Mouse (Mus musculus): ENCODE results near the gene Nup210l.

DNA sequence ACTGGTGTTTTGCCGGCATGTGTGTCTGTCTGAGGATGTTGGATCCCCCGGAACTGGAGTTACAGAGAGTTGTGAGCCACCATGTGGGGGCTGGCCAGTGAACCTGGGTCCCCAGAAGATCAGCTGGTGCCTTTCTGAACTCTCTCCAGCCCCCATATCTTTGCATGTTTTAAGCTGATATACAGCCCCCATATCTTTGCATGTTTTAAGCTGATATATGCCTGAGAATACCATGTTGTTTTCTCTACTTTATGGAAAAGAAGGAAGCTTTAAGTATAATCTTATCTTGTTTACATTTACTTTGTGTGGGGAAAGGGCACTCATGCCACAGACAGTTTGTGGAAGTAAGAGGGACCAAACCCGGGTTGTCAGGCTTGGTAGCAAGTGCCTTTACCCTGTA lies 75.6 kb downstream of the Nup210l start:
- TF ChIP-seq CTCF (conservative IDR thresholded peaks at IDR 0.05; ENCODE audit: low read length), result no peak
- no peak for TF ChIP-seq NANOG (IDR thresholded peaks at IDR 0.05; ENCODE audit: borderline replicate concordance, low read length)
- TF ChIP-seq POU5F1 (IDR thresholded peaks at IDR 0.05; ENCODE audit: borderline replicate concordance, low read length), result no peak

Data from E14TG2a.4 (cell line).